Mouse (Mus musculus) E14TG2a.4 (cell line): ENCODE results near the gene Qrich2.

Experiments used
- CTCF ChIP-seq: conservative IDR thresholded peaks from 2 replicates; pipeline ENCODE4 v1.5.1; 2014; ENCODE audit warnings: low read length
- NANOG ChIP-seq: IDR thresholded peaks from 2 replicates; pipeline ENCODE4 v1.6.1; 2014; ENCODE audit warnings: borderline replicate concordance, low read length, mixed read lengths
- POU5F1 ChIP-seq: IDR thresholded peaks from 2 replicates; pipeline ENCODE4 v1.6.1; 2014; ENCODE audit warnings: low read length, borderline replicate concordance

DNA sequence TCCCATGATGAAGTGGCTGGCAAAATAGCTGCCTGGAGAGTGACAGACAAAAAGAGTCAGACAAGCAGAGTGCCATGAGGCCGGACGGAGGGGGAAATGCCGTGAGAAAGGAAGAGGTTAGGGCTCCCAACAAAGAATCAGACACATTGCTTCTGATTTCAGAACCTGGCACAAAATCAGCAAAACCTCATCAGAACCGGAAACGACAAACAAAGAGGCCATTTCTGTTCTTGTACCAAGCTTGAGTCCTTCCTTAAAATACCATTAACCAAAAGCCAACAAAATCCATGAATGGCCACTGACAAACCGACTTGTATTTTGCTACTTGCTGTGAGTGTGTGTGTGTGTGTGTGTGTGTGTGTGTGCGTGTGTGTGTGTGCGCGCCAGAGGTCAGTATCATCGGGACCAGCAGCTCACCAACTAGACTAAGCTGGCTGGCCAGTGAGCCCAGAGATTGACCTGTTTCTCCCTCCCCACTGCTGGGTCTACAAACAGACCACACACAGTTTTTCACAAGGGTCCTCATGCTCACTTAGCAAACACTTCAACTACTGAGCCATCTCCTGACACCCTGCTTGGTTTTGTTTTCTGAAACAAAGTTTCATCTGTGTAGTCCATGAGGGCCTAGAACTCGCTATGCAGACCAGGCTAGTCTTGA lies 69.6 kb downstream of the Qrich2 start:
- TF ChIP-seq CTCF (no peak), NANOG (no peak), POU5F1 (no peak)
